ENCODE assay signal across 9 mouse cellular contexts in genomic region chr8:54600671-54601251, GRCm38 (mm10). TPM values are rescaled to one million over a fixed set of nuclear protein-coding genes. Genes with fewer than 3 reads are reported as not detected.
DNase-seq lines count a peak whose midpoint lies in the region; ATAC-seq lines count a peak whose summit lies in the region.
"Had no signal": no experiment of that assay in that cellular context is flagged by ENCODE, and none has a peak within 500 bp of the region (broad histone marks: within the 10 kb centered on the region; RNA-seq: fewer than 3 reads in every experiment).

Spata4 (plus strand) TSS chr8:54600781.

- H3K9me3 ChIP-seq in embryonic facial prominence, embryonic 11.5 days (replicated peaks; ENCODE audit: control insufficient read depth, low read length): no peaks in the 10 kb centered on the region
- no peaks in the 10 kb centered on the region for H3K9me3 ChIP-seq in midbrain, embryonic 14.5 days (ENCODE audit: control insufficient read depth, low read length)

- peak within 1 kb of the TSS; percentile 2; the same call in 1 of the 2 replicates for H3K9ac ChIP-seq in embryonic facial prominence, embryonic 11.5 days (replicated peaks; ENCODE audit: low read length)
- peak within 1 kb of the TSS; percentile 24; the same call in 1 of the 2 replicates for H3K9ac ChIP-seq in midbrain, embryonic 14.5 days (replicated peaks; ENCODE audit: low read length)

- peak; percentile 16 for DNase-seq in urinary bladder, postnatal 14 days (ENCODE audit: low spot score)
- no peak for DNase-seq in urinary bladder, adult 2 months (ENCODE audit: low spot score)
- peak; percentile 76 for DNase-seq in embryonic facial prominence, embryonic 11.5 days (ENCODE audit: low spot score)
- DNase-seq in heart, postnatal 4 days: peak; percentile 55
- peak; percentile 33 to 49 for DNase-seq in left cerebral cortex, postnatal 14 days (ENCODE audit: low spot score in 2 of 2)
- peak; percentile 88 for DNase-seq in midbrain, embryonic 14.5 days
- peak; percentile 38 for DNase-seq in yolk sac, embryonic 10.5 days (ENCODE audit: low spot score)

- WGBS in embryonic facial prominence, embryonic 11.5 days: 10% methylated on average over 21 of the region's 21 CpGs
- WGBS in midbrain, embryonic 14.5 days: 4% methylated on average over 21 of the region's 21 CpGs

- peak; percentile 80 for ATAC-seq in embryonic facial prominence, embryonic 11.5 days (replicated peaks; ENCODE audit: insufficient number of reproducible peaks, low FRiP score, low TSS enrichment, low read depth)
- ATAC-seq in midbrain, embryonic 14.5 days (ENCODE audit: low FRiP score, low TSS enrichment): peak; percentile 90
- ATAC-seq in megakaryocyte, adult 5-6 weeks (ENCODE audit: poor library complexity, severe bottlenecking): no peak

- H3K4me2 ChIP-seq in embryonic facial prominence, embryonic 11.5 days (ENCODE audit: low read depth, low read length): peak within 1 kb of the TSS; percentile 33
- peak within 1 kb of the TSS; percentile 55 for H3K4me2 ChIP-seq in midbrain, embryonic 14.5 days (ENCODE audit: low read length)

- intact Hi-C loops in left cerebral cortex, postnatal 14 days (cut with DNase I): no loop called here

- no peaks in the 10 kb centered on the region for H3K27me3 ChIP-seq in embryonic facial prominence, embryonic 11.5 days (ENCODE audit: control insufficient read depth, insufficient read depth, low read length)
- no peaks in the 10 kb centered on the region for H3K27me3 ChIP-seq in midbrain, embryonic 14.5 days (ENCODE audit: control insufficient read depth, insufficient read depth, low read length)
- H3K27me3 ChIP-seq: megakaryocyte, embryonic 14.5 days had no signal

- H3K27ac ChIP-seq in embryonic facial prominence, embryonic 11.5 days (replicated peaks; ENCODE audit: low read depth, low read length): no peak within 1 kb of the TSS
- peak within 1 kb of the TSS; percentile 47 for H3K27ac ChIP-seq in midbrain, embryonic 14.5 days (replicated peaks; ENCODE audit: low read depth, low read length)

- no peaks in the 10 kb centered on the region for H3K4me1 ChIP-seq in embryonic facial prominence, embryonic 11.5 days (ENCODE audit: control insufficient read depth, insufficient read depth, low read length)
- peaks cover 9% of the 10 kb centered on the region for H3K4me1 ChIP-seq in midbrain, embryonic 14.5 days (ENCODE audit: control insufficient read depth, insufficient read depth, low read length)

- H3K36me3 ChIP-seq in embryonic facial prominence, embryonic 11.5 days (replicated peaks; ENCODE audit: control insufficient read depth, insufficient read depth, low read depth, low read length): no peaks in the 10 kb centered on the region
- H3K36me3 ChIP-seq in midbrain, embryonic 14.5 days (ENCODE audit: control insufficient read depth, insufficient read depth, low read length): no peaks in the 10 kb centered on the region

- H3K4me3 ChIP-seq in embryonic facial prominence, embryonic 11.5 days (ENCODE audit: low read depth, low read length): peak within 1 kb of the TSS; percentile 26
- peak within 1 kb of the TSS; percentile 30 for H3K4me3 ChIP-seq in midbrain, embryonic 14.5 days (replicated peaks; ENCODE audit: low read depth, low read length)
- H3K4me3 ChIP-seq: megakaryocyte, embryonic 14.5 days had no signal

RNA-seq across cellular contexts. Expression of gene Spata4, which starts in this region (rescaled TPM):
- polyA plus RNA-seq in urinary bladder, adult 2 months (2012; rRNA removed): not detected in 2 replicates
- polyA plus RNA-seq in embryonic facial prominence, embryonic 11.5 days (2014; fragmentation: Nextera tagmentation; extraction: Ambion mirVana): not detected in 2 replicates
- total RNA-seq in heart, postnatal 4 days (2021): under 1 TPM in 1 of 2 experiments, not detected in 1; 0.33 TPM
- under 1 TPM in 1 of 2 experiments, not detected in 1; 0.63 TPM for total RNA-seq in left cerebral cortex, postnatal 14 days (2021)
- polyA plus RNA-seq in midbrain, embryonic 14.5 days (2014; fragmentation: Nextera tagmentation; extraction: Ambion mirVana): 0.22 TPM in 1 of 2 replicates, not detected in the other
- 0.22 TPM in 1 of 2 replicates, not detected in the other for total RNA-seq in megakaryocyte, adult 5-6 weeks (2015)
- not detected in 2 replicates for total RNA-seq in megakaryocyte, adult 5-6 weeks (2017)

Comparison
In these comparisons a context has a peak if more than half of its experiments do, and no peak if none do; other contexts are left out.
1. Peak in DNase-seq, ATAC-seq, H3K4me3 ChIP-seq, H3K9ac ChIP-seq and H3K4me2 ChIP-seq in embryonic facial prominence, embryonic 11.5 days; RNA of the gene not detected or under 1 TPM.
2. Peak in DNase-seq in heart, postnatal 4 days; RNA of the gene not detected or under 1 TPM.
3. Peak in DNase-seq in left cerebral cortex, postnatal 14 days; RNA of the gene not detected or under 1 TPM.
4. Peak in DNase-seq, ATAC-seq, H3K4me3 ChIP-seq, H3K27ac ChIP-seq, H3K9ac ChIP-seq and H3K4me2 ChIP-seq in midbrain, embryonic 14.5 days; RNA of the gene not detected or under 1 TPM.